Mouse (Mus musculus): ENCODE data around the gene Wdr24. TPM values are rescaled to one million over a fixed set of nuclear protein-coding genes. Genes with fewer than 3 reads are reported as not detected.

The Wdr24 gene
- polyA plus RNA-seq, 1 experiment from 2014 or later: 0.26 TPM

Other genes with a start within 250 kb of the Wdr24 start
- 0.15 TPM for gene Lmf1, start 244.5 kb upstream of the Wdr24 start, polyA plus RNA-seq (2014; fragmentation: Illumina TruSeq; extraction: RNeasy Lipid Tissue Mini Kit (QIAGEN cat#74804); ENCODE audit: low replicate concordance)
- not detected for gene Gng13, start 106.5 kb upstream of the Wdr24 start, polyA plus RNA-seq (2014; fragmentation: Illumina TruSeq; extraction: RNeasy Lipid Tissue Mini Kit (QIAGEN cat#74804); ENCODE audit: low replicate concordance)
- gene Chtf18, start 96.2 kb upstream of the Wdr24 start, polyA plus RNA-seq (2014; fragmentation: Illumina TruSeq; extraction: RNeasy Lipid Tissue Mini Kit (QIAGEN cat#74804); ENCODE audit: low replicate concordance): not detected
- not detected for gene Rpusd1, start 96.0 kb upstream of the Wdr24 start, polyA plus RNA-seq (2014; fragmentation: Illumina TruSeq; extraction: RNeasy Lipid Tissue Mini Kit (QIAGEN cat#74804); ENCODE audit: low replicate concordance)
- gene Mslnl, start 87.6 kb upstream of the Wdr24 start, polyA plus RNA-seq (2014; fragmentation: Illumina TruSeq; extraction: RNeasy Lipid Tissue Mini Kit (QIAGEN cat#74804); ENCODE audit: low replicate concordance): not detected
- not detected for gene Msln, start 69.2 kb upstream of the Wdr24 start, polyA plus RNA-seq (2014; fragmentation: Illumina TruSeq; extraction: RNeasy Lipid Tissue Mini Kit (QIAGEN cat#74804); ENCODE audit: low replicate concordance)
- gene Narfl, start 49.9 kb upstream of the Wdr24 start, polyA plus RNA-seq (2014; fragmentation: Illumina TruSeq; extraction: RNeasy Lipid Tissue Mini Kit (QIAGEN cat#74804); ENCODE audit: low replicate concordance): 0.67 TPM
- not detected for gene Haghl, start 38.0 kb upstream of the Wdr24 start, polyA plus RNA-seq (2014; fragmentation: Illumina TruSeq; extraction: RNeasy Lipid Tissue Mini Kit (QIAGEN cat#74804); ENCODE audit: low replicate concordance)
- not detected for gene Ccdc78, start 37.0 kb upstream of the Wdr24 start, polyA plus RNA-seq (2014; fragmentation: Illumina TruSeq; extraction: RNeasy Lipid Tissue Mini Kit (QIAGEN cat#74804); ENCODE audit: low replicate concordance)
- gene Fam173a, start 30.7 kb upstream of the Wdr24 start, polyA plus RNA-seq (2014; fragmentation: Illumina TruSeq; extraction: RNeasy Lipid Tissue Mini Kit (QIAGEN cat#74804); ENCODE audit: low replicate concordance): not detected
- gene AC134908.4, start 28.0 kb upstream of the Wdr24 start, polyA plus RNA-seq (2014; fragmentation: Illumina TruSeq; extraction: RNeasy Lipid Tissue Mini Kit (QIAGEN cat#74804); ENCODE audit: low replicate concordance): not detected
- gene Metrn, start 26.5 kb upstream of the Wdr24 start, polyA plus RNA-seq (2014; fragmentation: Illumina TruSeq; extraction: RNeasy Lipid Tissue Mini Kit (QIAGEN cat#74804); ENCODE audit: low replicate concordance): not detected
- 0.67 TPM for gene Fbxl16, start 14.5 kb upstream of the Wdr24 start, polyA plus RNA-seq (2014; fragmentation: Illumina TruSeq; extraction: RNeasy Lipid Tissue Mini Kit (QIAGEN cat#74804); ENCODE audit: low replicate concordance)
- 1.8 TPM for gene Jmjd8, start 5.2 kb downstream of the Wdr24 start, polyA plus RNA-seq (2014; fragmentation: Illumina TruSeq; extraction: RNeasy Lipid Tissue Mini Kit (QIAGEN cat#74804); ENCODE audit: low replicate concordance)
- 4.2 TPM for gene Stub1, start 9.8 kb downstream of the Wdr24 start, polyA plus RNA-seq (2014; fragmentation: Illumina TruSeq; extraction: RNeasy Lipid Tissue Mini Kit (QIAGEN cat#74804); ENCODE audit: low replicate concordance)
- not detected for gene Rhbdl1, start 13.7 kb downstream of the Wdr24 start, polyA plus RNA-seq (2014; fragmentation: Illumina TruSeq; extraction: RNeasy Lipid Tissue Mini Kit (QIAGEN cat#74804); ENCODE audit: low replicate concordance)
- gene Gm20683, start 18.1 kb downstream of the Wdr24 start, polyA plus RNA-seq (2014; fragmentation: Illumina TruSeq; extraction: RNeasy Lipid Tissue Mini Kit (QIAGEN cat#74804); ENCODE audit: low replicate concordance): not detected
- 13.3 TPM for gene Rhot2, start 21.2 kb downstream of the Wdr24 start, polyA plus RNA-seq (2014; fragmentation: Illumina TruSeq; extraction: RNeasy Lipid Tissue Mini Kit (QIAGEN cat#74804); ENCODE audit: low replicate concordance)
- 0.82 TPM for gene Wdr90, start 37.9 kb downstream of the Wdr24 start, polyA plus RNA-seq (2014; fragmentation: Illumina TruSeq; extraction: RNeasy Lipid Tissue Mini Kit (QIAGEN cat#74804); ENCODE audit: low replicate concordance)
- gene Mcrip2, start 45.1 kb downstream of the Wdr24 start, polyA plus RNA-seq (2014; fragmentation: Illumina TruSeq; extraction: RNeasy Lipid Tissue Mini Kit (QIAGEN cat#74804); ENCODE audit: low replicate concordance): not detected
- 9.2 TPM for gene Mettl26, start 51.4 kb downstream of the Wdr24 start, polyA plus RNA-seq (2014; fragmentation: Illumina TruSeq; extraction: RNeasy Lipid Tissue Mini Kit (QIAGEN cat#74804); ENCODE audit: low replicate concordance)
- gene Wfikkn1, start 57.2 kb downstream of the Wdr24 start, polyA plus RNA-seq (2014; fragmentation: Illumina TruSeq; extraction: RNeasy Lipid Tissue Mini Kit (QIAGEN cat#74804); ENCODE audit: low replicate concordance): not detected
- gene Rab40c, start 96.1 kb downstream of the Wdr24 start, polyA plus RNA-seq (2014; fragmentation: Illumina TruSeq; extraction: RNeasy Lipid Tissue Mini Kit (QIAGEN cat#74804); ENCODE audit: low replicate concordance): 0.48 TPM
- gene Pigq, start 121.3 kb downstream of the Wdr24 start, polyA plus RNA-seq (2014; fragmentation: Illumina TruSeq; extraction: RNeasy Lipid Tissue Mini Kit (QIAGEN cat#74804); ENCODE audit: low replicate concordance): 23.5 TPM
- not detected for gene Nhlrc4, start 121.3 kb downstream of the Wdr24 start, polyA plus RNA-seq (2014; fragmentation: Illumina TruSeq; extraction: RNeasy Lipid Tissue Mini Kit (QIAGEN cat#74804); ENCODE audit: low replicate concordance)
- gene A930017K11Rik, start 128.9 kb downstream of the Wdr24 start, polyA plus RNA-seq (2014; fragmentation: Illumina TruSeq; extraction: RNeasy Lipid Tissue Mini Kit (QIAGEN cat#74804); ENCODE audit: low replicate concordance): not detected
- gene Capn15, start 162.2 kb downstream of the Wdr24 start, polyA plus RNA-seq (2014; fragmentation: Illumina TruSeq; extraction: RNeasy Lipid Tissue Mini Kit (QIAGEN cat#74804); ENCODE audit: low replicate concordance): 1.8 TPM
- 7.1 TPM for gene Rab11fip3, start 245.9 kb downstream of the Wdr24 start, polyA plus RNA-seq (2014; fragmentation: Illumina TruSeq; extraction: RNeasy Lipid Tissue Mini Kit (QIAGEN cat#74804); ENCODE audit: low replicate concordance)